Mouse (Mus musculus) G1E-ER4 (cell line): Measurements from ENCODE around the gene Aox3. TPM values are rescaled to one million over a fixed set of nuclear protein-coding genes. Genes with fewer than 3 reads are reported as not detected.

Experiments
- GATA1 ChIP-seq: IDR thresholded peaks from one replicate; pipeline ENCODE4 v1.8.0; 2012; ENCODE audit warnings: low read length, inconsistent platforms
- polyA plus RNA-seq: library from polyadenylated mRNA; stranded (reverse); fragments of >175 nt; gene quantifications from 2 replicates; pipeline ENCODE4 v1.2.3, GENCODE M21; 2012

Aox3 gene
- not detected in 2 replicates for polyA plus RNA-seq

GRCm38 (mm10) chr1:58112880-58113279 is at the start of gene Aox3:
TSS of gene Aox3 (plus strand) at chr1:58113130.
- no peak for TF ChIP-seq GATA1

GRCm38 (mm10) chr1:58065151-58065550 is 47.8 kb upstream of the Aox3 start:
- TF ChIP-seq GATA1: no peak

- TF ChIP-seq GATA1: no peak
Measured at GRCm38 (mm10) chr1:58065606-58066005, 47.3 kb upstream of the Aox3 start.

GRCm38 (mm10) chr1:58069181-58069580 is 43.7 kb upstream of the Aox3 start:
- TF ChIP-seq GATA1: no peak

DNA sequence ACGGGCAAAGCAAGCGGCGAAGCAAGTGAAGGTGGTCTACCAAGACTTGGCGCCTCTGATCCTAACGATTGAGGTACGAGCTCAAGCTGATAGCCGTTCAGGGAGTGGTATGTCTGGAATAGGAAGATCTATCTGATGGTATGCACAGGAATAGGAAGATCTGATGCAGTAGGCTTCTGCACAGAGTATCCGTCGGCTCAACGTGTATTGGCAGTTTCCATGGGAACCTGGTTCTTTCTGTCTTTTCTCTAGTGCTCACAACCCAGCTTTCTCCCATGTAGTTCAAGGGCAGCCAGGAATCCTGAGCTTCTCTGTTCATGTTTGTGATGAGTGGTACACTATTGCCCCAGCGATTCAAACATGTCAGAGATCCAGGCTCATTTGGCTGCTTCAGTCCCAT is 42.8 kb upstream of the Aox3 start:
- no peak for TF ChIP-seq GATA1

- TF ChIP-seq GATA1: no peak
Measured at GRCm38 (mm10) chr1:58071006-58071405, 41.9 kb upstream of the Aox3 start.

- TF ChIP-seq GATA1: no peak
Measured at GRCm38 (mm10) chr1:58071509-58071908, 41.4 kb upstream of the Aox3 start.

DNA sequence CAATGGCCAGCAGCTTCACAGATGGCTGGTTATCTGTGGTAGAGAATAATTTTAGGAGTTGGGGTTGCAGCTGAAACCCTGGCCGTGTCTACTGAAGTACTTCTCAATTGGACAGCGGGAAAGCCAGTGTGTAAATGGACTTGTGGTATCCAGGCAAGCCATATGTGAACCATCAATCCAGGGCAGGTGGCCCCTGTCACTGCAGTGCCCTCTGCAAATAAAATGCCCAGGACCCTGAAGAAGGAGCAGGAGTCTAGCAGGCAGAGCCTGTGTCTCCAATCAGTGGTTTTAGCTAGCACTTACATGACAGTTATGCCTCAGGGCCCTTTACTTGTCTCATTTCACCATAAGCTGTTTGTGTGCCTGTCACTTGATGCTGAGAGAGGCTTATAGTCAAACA is 40.5 kb upstream of the Aox3 start:
- TF ChIP-seq GATA1: no peak

DNA sequence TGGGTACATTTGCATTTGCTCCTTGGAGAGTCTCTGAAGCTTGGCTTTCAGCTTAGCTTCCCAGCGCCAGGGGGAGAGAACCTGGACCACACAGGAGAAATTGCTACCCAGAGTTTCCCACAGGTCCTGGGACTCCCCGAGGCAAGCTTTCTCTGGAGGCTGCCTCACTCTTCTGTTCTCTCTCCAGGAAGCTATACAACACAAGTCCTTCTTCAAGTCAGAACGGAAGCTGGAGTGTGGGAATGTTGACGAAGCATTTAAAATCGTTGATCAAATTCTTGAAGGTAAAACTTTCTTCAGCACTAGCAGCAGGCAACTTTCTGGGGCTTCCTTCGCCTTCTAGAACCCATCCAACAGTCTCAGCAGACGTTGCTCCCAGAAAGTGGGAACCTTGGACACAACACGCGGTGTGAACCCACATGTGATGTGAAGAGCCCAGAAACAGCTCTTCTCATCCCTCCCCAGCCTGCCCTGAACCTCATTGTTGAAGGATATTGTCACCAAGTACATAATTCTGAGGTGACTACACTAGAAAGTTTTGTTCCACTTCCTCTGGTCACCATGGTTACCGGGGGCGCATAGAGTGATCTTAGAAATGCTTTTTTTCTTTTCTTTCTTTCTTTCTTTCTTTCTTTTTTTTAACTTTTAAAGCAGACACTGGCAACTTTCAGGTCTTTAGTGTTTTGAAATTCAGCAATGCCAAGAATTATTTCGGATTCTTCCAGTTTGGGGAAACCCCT is 39.8 kb upstream of the Aox3 start:
- TF ChIP-seq GATA1: no peak

DNA sequence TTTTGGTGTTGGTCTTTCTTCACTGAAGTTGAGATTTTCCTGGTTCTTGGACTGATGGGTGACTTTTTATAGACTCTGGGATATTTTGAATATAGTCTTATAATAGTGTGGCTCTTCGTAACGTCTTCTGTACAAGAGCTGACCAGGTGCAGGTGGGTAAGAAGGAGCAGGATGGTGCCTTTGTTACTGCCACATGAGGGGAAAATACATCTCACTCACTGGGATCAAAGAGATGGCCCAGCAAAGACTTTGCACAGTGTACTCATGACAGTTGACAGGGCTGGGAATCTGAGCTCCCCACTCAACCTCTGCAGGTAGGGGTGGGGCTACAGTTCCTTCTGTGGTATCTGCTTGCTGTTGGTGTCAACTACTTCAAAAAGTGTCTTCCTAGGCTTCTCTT is 38.7 kb upstream of the Aox3 start:
- no peak for TF ChIP-seq GATA1

DNA sequence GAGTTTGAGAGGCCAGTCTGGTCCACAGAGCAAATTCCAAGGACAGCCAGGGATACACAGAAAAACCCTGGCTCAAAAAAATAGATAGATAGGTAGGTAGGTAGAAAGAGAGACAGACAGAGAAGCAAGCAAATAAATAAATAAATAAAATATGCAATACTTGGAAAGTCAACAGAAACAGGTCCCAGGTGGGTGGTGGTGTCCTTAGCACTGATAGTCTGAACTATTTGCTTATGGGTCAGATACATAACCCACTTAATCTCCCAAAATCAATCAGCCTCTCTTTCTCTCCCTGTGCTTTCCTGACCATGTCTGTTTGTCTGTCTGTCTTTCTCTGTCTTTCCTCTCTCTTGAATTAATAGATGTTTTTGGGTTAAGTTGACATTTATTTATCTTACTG is 35.0 kb upstream of the Aox3 start:
- no peak for TF ChIP-seq GATA1

DNA sequence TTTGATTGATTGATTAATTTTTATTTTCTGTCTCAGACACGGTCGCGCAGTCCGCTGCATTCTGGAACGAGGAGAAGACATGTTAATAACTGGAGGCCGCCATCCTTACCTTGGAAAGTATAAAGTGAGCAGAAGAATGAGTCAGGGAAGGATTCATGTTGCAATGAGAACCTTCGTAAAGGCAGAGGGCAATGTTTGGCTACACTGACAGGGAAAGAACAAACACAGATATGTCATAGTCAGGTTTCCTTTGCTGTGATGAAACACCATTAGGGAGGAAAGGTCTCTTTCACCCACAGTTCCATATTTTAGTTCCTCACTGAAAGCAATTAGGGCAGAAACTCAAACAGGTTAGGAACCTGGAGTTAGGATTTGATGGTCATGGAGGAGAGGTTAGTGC is 34.5 kb upstream of the Aox3 start:
- TF ChIP-seq GATA1: no peak

GRCm38 (mm10) chr1:58079689-58080088 is 33.2 kb upstream of the Aox3 start:
- TF ChIP-seq GATA1: no peak

GRCm38 (mm10) chr1:58080446-58080845 is 32.5 kb upstream of the Aox3 start:
- no peak for TF ChIP-seq GATA1

GRCm38 (mm10) chr1:58081356-58081755 is 31.6 kb upstream of the Aox3 start:
- no peak for TF ChIP-seq GATA1

GRCm38 (mm10) chr1:58089316-58089715 is 23.6 kb upstream of the Aox3 start:
- TF ChIP-seq GATA1: no peak

DNA sequence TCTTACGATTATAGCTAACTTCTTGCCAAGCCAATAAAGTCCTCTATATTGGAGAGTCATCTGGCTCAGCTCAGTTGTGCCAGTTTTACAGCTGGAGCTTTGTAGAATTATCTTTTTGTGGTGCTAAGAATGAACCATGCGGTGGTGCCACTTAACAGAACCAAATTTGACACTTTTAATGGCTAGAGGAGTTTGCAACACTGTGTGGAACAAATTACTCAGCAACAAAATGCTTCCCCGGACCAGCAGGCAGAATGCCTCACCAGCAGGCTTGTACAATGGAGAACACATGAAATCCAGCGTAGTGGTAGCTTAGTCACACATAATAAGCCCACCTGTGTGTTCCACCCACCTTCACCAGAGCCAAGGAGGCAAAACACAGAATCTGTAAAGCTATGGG is 22.7 kb upstream of the Aox3 start:
- no peak for TF ChIP-seq GATA1

- no peak for TF ChIP-seq GATA1
Measured at GRCm38 (mm10) chr1:58091213-58091612, 21.7 kb upstream of the Aox3 start.

- no peak for TF ChIP-seq GATA1
Measured at GRCm38 (mm10) chr1:58091992-58092560, 20.9 kb upstream of the Aox3 start.
